Mouse (Mus musculus) left cerebral cortex, postnatal 36 days (tissue): ENCODE measurements at regions not wholly inside any gene's neighbourhood (a gene's known extent, or its start where the extent isn't known, plus 50 kb on each side); places are given as distances from the start of the nearest gene placed in this dataset.

Experiments used
- DNase-seq, 2 experiments: peaks; one replicate each; pipeline ENCODE4 v3.0.0; 2021 to 2022; ENCODE audit warnings: low spot score in 2 of 2, mixed read lengths in 1 of 2
- intact Hi-C: fragments of 180-260 bp; cut with DNase I; formaldehyde crosslinking; loops from one replicate; pipeline ENCODE4 v1.15.1; 2025

DNA sequence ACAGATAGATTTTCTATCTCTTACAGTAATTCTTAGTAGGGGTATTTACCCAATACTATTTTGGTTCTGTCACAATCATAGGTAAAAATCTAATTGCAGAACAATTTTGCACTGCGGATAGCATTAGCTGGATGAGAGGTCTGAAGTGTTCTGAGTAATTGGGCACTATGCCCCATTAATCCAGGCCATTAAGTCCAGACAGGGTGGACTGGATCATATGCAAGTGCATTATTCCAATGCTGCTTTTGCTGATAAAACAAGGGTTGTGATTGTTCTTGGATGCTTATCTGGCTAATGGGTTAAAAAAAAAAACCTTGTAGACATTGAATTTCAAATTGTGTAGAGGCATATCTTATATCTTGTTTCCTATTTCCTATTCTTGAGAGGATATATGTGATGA lies 1732.6 kb upstream of the Gm6569 start:
- DNase-seq = no peak
- intact Hi-C loops = no loop called here

DNA sequence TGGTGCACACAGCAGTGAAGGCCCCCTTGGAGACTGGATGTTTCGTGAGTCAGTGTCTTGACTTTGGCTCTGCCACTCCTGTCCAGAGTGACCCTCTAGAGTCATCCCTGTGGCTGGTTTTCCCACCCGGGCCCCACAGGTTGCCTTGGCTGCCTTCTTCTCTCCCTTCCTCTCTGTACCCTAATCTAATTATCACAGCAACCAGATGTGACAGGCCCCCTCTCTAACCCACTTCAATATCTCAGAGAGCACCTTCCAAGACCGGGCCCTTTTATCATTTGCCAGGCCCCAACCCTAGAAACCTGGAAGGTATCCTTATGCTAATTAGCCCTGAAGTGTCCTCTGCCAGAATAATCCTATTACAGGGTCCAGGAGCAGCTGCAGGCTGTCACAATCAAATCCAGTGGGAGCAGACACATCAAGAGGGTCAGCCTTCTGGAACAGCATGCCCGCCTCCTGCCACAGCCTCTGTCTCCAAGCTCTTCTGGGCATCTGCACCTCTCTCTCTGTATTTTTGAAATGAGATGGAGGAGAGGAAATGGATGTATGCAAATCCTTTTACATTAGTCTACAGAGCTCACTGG lies 1728.4 kb upstream of the Gm6569 start:
- intact Hi-C loops = no loop called here
- no peak for DNase-seq

DNA sequence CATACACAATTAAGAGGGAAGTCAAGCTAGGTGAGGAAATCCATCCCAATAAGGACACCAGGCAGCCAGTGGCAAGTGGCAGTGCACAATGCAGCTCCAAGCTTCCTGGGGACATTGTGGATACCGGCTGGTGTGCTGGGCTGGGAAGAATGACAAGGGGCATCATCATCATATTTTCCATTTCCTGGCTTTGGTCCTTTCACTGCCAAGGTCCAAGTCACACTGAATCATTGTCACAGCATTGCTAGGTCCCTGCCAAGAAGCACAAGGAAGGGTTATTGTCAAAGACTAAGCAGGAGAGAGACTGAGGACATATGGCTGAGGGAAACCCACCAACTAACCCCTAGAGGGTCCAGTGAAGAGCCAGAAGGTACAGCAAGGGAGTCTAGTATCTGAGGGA lies 1723.8 kb upstream of the Gm6569 start:
- intact Hi-C loops = no loop called here

DNA sequence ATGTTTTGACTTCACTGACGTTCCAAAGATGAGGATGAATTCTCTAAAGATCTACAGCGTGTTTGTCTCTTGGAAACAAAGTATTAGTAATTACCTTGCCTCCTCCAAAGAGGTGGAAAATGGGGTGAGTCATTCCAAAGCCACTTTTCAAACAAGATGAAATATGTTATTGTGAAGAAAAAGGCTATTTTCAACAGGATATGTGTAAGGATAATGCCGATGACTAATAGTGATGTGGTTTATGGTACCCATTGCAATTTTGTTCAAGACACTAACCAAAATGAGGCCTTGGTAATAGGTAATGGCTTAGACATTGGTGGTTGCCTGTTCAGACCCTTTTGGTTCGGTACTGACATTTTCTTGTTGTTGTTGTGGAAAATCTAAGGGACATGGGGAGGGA lies 1717.6 kb upstream of the Gm6569 start:
- intact Hi-C loops = no loop called here
- DNase-seq = no peak

More for the DNA sequence above, 1723.8 kb upstream of the Gm6569 start:
- DNase-seq = no peak

DNA sequence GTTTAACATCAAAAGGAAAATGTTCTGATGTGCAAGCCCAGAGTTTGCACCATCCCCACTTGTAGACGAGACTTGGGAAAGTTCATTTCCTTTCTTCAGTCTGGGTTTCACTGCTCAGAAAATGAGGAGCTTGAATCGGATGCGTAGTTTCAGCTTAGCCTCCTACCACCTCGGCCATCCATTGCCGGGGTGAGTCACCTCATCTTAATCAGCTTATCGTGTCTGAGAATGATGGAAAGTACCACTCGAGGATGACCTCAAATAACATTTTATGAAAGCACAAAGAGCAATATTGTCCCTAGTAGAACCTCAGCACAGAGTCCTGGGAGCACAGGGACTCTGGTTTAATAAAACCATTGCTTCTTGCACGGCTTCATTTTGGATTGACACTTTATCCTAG lies 1700.1 kb upstream of the Gm6569 start:
- DNase-seq = no peak
- intact Hi-C loops = no loop called here

DNA sequence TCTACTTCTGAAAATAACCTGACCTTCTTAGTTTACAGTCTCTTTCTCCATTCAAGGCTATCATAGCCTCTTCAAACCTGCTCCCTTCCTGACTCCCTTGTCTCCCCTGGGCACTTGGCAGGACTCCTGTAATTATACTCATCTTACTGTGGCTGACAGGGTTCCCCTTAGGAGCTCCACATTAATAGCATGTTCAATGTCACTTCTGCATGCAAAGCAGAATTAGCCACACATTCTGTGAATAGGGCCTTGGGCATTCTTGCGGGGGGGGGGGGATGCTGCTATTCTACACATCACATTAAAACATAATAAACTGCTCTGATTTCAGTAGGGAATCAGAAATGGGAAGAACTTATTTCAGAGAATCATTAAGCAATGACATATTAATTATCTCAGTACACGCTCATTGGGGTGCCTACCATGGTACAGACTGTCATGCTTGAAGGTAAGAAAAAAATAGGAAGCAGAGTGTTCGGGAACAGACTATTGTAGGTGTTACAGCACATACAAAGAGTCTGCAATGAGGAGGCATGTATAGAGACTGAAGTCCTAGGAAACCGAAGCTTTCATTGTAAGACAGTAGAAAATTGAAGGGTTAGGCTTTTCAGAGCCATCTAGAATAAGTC lies 1698.3 kb upstream of the Gm6569 start:
- intact Hi-C loops = no loop called here
- no peak for DNase-seq

DNA sequence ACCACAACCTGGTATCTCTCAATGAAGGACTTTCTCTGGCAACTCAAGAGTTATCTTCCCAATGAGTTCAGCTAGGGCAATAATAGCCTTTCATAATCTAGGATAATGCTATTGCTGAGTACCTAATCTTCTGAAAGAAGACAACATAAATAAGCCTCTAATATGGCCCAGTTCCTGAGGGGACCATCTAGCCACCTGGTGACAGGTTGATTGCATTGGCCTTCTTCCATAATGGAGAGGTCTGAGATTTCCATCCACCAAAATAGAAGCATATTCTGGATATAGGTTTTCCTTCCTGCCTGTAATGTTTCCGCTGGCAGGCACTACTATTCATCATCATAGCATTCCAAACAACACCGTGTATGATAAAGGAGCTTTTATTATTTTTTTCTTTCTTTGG lies 1694.2 kb upstream of the Gm6569 start:
- intact Hi-C loops = no loop called here
- no peak for DNase-seq

DNA sequence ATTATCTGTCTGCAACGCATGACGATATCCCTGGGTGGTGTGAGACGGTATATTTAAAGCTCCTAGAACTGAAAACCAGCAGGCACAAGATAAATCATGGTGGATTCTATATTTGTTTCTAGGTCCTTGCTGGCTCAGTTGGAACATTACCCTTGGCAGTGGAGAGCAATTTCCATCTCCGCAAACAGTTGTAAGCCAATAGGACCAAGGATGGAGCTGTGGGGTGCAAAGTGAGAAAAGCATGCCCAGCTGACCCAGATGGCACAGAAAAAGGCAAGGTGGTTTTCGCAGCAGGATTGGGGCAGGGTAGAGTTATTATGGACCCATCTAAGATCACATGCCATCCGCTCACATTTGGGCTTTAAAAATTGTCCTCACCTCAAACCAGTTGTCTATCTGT lies 1683.8 kb upstream of the Gm6569 start:
- intact Hi-C loops = no loop called here

DNA sequence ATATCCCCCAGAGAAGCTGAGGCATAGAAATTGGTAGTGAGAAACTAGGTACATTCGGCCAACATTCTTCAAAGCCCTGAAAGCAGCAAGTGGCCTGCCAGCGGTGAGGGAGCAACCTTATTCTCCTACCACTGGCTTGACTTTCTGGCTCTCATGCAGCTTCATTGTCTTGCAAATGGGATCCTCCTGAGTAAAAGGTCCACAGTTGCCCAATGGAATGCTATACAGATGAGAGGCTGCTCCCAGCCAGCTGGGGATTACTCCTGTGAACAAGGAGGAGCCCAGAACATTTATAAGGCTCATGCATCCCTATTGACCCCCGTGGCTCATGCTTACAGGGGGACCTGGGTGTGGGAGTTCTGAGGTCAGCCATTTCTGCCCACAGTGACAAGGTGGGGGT lies 1675.9 kb upstream of the Gm6569 start:
- intact Hi-C loops = no loop called here
- DNase-seq = no peak

More for the DNA sequence above, 1683.8 kb upstream of the Gm6569 start:
- DNase-seq = no peak

DNA sequence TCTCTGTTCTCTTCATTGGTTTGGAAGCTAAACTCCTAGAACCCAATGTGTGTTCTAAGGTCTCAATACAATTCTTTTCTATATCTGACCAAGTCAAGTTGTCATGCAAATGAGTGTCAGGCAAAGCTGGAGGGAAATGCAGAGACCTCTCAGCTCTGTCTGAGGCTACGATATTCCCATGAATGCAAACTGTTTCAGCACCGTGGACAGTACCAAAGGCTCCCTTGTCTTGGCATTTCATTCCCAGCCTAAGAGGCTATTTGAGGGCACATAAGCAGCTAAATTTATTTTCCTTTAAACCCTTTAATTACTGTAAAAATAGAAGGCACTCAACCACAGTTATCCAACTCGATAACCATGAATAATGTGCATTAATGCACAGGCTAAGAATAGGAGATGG lies 1633.5 kb upstream of the Gm6569 start:
- DNase-seq = no peak
- intact Hi-C loops = loop anchor here (10.0 kb wide), 3 partner anchors 116 to 604 kb away; no protein-coding TSS in a partner anchor

DNA sequence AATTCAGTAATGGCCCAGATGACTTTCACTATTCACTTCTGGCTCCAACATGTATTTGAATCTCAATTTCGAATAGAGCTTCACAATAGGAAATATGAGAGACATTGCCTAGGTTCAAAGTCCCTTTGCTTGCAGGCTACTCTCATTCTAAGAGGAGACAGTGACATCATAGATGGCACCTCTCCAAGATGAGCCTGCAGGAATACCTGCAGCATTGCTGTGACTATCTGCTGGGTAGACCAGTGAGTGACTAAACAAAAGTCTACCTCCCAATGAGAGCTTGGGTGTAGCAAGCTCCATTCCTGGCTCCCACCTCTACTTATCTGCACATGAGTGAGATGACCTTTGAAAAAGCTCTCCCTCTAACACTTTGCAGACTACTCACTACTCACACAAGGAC lies 1632.6 kb upstream of the Gm6569 start:
- DNase-seq = no peak
- intact Hi-C loops = loop anchor here (10.0 kb wide), 3 partner anchors 117 to 603 kb away; no protein-coding TSS in a partner anchor

DNA sequence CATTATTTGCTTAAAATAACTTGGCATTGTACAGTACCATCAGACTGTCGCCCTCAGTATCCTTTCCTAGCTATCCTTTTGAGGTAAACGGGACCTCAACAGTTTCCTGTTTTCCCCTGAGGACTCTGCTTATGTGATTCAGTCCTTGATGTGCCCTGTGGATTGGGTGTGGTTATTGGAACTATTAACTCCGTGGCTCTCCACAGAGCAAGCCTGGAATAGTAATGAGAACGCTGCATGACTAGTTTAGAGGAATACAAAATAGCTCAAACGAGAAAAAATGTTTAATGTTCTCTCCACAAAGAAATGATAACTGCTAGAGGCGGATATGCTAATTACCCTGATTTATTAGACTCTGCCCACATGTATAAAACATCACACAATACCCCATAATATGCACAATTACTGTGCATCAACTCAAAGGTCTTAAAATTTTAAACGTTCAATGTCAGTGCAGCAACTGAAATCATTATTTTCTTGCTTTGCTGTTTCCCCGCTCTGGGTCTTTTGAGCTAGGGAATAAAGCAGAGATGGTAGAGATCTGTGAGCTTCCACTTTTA lies 1629.0 kb upstream of the Gm6569 start:
- intact Hi-C loops = loop anchor here (5.0 to 10.0 kb wide), 5 partner anchors 121 to 837 kb away; no protein-coding TSS in a partner anchor
- DNase-seq = no peak

DNA sequence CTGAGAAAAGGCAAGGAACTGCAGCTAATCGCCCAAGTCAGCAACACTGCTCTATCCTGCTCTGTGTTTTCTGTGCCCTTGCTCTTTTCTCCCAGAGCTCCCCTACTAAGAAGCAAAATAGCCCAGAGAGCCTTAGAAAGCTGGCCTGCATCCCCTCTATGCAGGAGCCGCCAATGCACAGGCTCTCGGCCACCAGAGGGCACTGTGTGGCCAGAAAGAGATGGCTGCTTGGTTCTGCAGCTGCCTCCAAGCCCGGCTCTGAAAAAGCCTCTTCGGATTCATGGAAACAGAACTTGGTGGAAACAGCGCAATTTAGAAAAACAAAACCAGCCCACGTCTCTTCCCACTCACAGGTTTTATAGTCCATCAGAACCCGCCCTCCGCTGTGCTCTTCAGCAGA lies 1628.4 kb upstream of the Gm6569 start:
- intact Hi-C loops = loop anchor here (2.0 to 10.0 kb wide), 6 partner anchors 121 to 836 kb away; no protein-coding TSS in a partner anchor
- DNase-seq = peak; percentile 88 to 90

DNA sequence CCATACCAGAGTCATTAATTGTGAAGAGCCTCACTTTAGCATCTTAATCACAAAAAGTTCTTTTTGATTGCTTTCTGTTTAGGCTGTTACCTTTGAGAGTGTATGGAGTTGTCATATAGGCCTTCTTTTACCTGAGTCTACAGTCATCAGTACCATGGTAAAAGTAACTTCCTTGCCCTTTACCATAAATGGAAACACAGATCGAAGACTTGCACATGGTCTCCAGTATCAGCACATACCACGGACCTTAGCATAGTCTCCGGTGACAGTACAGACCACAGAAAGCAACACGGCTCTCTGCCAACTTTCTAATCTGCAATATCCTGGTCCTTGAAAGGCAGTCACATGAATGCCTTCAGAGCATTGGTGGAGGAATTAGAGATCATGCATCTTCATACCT lies 1626.8 kb upstream of the Gm6569 start:
- no peak for DNase-seq
- intact Hi-C loops = loop anchor here (2.0 to 10.0 kb wide), 6 partner anchors 123 to 835 kb away; no protein-coding TSS in a partner anchor

DNA sequence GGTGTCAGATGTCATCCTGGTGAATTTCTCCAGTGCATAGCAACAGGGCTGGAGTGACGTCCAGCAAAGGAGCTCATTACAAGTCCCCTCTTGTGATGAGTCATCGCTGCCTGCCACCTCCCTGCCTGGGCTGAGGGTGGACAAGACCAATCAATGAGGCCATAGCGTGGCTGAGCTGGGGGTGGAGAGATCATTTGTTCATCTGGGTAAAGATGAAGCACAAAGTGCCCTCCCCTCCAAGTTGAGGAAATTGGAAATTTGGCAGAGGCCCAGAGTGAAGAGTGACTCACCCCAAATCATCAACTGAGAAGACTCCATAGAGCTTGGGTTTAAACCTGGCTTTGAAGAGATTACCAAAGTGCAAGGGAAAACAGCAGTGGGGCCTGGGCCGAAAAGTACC lies 1626.3 kb upstream of the Gm6569 start:
- intact Hi-C loops = loop anchor here (5.0 to 10.0 kb wide), 5 partner anchors 123 to 834 kb away; no protein-coding TSS in a partner anchor
- DNase-seq = no peak

DNA sequence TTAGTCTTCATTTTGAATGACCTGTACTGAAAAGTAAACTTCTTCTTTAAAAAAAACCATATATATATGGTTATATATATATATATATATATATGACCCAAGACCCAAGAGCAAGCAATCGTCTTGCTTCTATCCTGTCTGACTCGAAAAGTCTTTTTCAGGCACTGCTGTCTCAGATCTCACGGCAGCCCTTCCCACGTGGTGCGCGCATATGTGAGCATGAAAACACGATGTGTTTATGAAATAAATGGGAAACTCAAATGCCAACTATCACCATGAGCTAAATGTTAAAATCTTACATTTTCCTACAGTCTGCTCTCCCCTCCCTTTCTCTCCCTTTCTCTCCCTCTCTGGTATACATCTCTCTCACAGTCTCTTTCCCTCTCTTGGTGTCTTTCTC lies 1625.4 kb upstream of the Gm6569 start:
- intact Hi-C loops = loop anchor here (5.0 to 10.0 kb wide), 5 partner anchors 124 to 833 kb away; no protein-coding TSS in a partner anchor
- DNase-seq = no peak

DNA sequence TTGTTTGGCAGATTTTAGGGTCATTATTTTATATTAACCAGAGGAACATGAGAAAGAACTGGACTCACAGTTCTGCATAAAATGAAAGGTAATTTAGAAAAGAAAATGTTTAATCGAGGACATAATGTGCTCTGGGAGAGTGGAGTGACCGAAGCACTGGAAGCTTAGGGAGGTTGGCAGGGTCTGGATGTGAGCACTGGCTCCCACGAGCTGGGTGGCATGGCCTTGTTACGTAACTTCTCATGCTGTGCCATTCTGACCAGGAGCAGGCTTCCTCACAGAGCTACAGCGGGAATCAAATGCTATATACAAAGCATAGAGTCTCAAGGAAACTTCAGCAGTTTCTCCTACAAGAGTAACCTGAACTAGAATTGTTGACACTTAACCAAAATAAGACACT lies 1616.6 kb upstream of the Gm6569 start:
- intact Hi-C loops = loop anchor here (10.0 kb wide), 1 partner anchor 427 kb away; no protein-coding TSS in a partner anchor
- DNase-seq = no peak

DNA sequence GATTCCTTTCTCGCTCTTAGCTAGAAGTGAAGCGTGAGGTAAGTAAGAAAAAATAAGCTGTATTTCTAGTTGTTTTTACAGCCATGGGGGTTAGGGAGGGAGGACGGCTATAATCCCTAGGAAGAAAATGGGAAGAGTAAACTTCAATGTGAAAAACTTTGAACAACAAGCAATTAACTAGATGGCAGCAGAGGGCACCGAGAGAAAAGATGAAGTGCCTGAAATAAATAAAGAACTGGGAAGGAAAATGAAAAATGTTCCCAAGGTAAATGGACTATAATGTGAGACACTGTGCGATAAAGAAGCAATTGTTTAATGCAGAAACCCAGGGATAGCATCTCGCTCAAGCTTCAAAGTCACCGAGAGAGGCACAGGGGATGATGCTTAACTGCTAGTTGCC lies 1614.4 kb upstream of the Gm6569 start:
- intact Hi-C loops = loop anchor here (10.0 kb wide), 1 partner anchor 425 kb away; no protein-coding TSS in a partner anchor
- no peak for DNase-seq

DNA sequence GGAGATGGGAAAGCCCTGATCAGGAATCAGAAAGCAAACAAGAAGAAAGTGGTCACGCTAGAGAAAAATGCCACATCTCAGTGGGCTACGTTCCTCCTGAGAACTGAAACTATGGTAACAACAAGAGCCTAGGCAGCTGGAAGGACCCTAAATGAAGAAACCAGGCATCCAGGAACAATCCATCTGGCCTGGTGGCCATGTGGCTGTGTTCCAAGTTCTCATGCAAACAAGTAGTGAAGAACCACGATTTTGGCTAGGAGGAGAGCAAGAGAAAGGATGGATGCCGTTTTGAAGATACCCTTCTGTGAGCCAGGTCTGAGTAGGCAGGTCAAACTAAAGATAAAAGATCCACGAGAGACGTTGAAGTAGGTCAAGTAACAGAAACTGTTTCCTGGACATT lies 1613.6 kb upstream of the Gm6569 start:
- DNase-seq = no peak
- intact Hi-C loops = no loop called here

DNA sequence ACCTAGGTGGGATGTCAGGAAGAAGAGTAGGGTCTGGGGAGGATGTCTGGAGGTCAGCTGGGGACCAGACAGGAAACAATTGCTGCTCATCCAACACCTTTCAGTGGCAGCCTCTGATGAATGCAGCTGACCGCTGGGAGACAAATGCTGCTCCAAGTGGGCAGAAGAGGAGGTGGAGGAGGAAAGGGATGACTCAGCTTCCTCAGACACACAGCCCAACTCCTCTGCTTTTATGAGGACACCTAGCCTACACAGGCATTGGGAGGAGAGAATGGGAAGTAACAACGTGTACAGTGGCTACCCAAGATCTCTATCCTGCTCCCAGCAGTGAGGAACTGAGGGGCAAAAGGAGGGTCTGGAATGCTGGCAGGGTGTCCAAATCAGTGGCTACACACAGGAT lies 1602.0 kb upstream of the Gm6569 start:
- peak; percentile 32 to 49 for DNase-seq
- intact Hi-C loops = no loop called here

DNA sequence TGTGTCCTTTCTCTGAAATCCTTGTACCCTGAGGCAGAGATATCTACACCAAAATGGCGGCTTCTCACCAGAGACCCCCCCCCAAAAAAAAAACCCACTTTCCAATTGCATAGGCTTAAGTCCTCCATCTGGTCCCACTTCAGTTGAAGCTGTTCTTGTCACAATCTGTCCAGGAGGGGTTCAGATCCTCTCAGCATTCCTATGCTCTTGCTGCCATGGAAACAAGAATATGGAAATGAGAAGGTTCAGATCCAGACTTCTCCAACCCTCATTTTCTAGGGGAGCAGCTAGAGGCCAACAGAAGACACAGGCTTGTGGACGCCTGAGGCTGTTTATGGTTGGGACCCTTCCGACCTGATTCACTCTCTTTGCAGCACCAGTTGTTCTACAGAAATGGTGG lies 1569.7 kb upstream of the Gm6569 start:
- no peak for DNase-seq
- intact Hi-C loops = no loop called here
